Mouse (Mus musculus) kidney, adult 2 months (tissue): ENCODE data around the gene Otop3. TPM values are rescaled to one million over a fixed set of nuclear protein-coding genes. Genes with fewer than 3 reads are reported as not detected.
"Not testable (repeated sequence)": the region's sequence is repeated elsewhere in the genome, so short reads cannot be mapped to it uniquely, and the experiment has no call there.

Source experiments
- DNase-seq: peaks from one replicate; pipeline ENCODE4 v3.0.0; 2021
- H3K27ac ChIP-seq: fragments of 200-500 bp; 2 replicates; pipeline ENCODE4 v1.5.1; 2012; ENCODE audit warnings: low read depth, low read length, control low read depth, inconsistent platforms; ENCODE audit not compliant: insufficient read depth
- H3K27me3 ChIP-seq: fragments of 200-500 bp; replicated peaks from 2 replicates; pipeline ENCODE4 v1.6.1; 2012; ENCODE audit warnings: mild to moderate bottlenecking, moderate library complexity, low read length, inconsistent platforms; ENCODE audit not compliant: control insufficient read depth, insufficient read depth
- H3K36me3 ChIP-seq: fragments of 200-500 bp; 2 replicates; pipeline ENCODE4 v1.6.1; 2012; ENCODE audit warnings: mild to moderate bottlenecking, moderate library complexity, low read length, inconsistent platforms; ENCODE audit not compliant: control insufficient read depth, insufficient read depth
- H3K4me1 ChIP-seq: fragments of 200-500 bp; 2 replicates; pipeline ENCODE4 v1.6.1; 2011; ENCODE audit warnings: low read length; ENCODE audit not compliant: control insufficient read depth, insufficient read depth
- H3K4me3 ChIP-seq: fragments of 200-500 bp; 2 replicates; pipeline ENCODE4 v1.5.1; 2011; ENCODE audit warnings: mild to moderate bottlenecking, low read depth, low read length, control low read depth; ENCODE audit not compliant: insufficient read depth
- CTCF ChIP-seq: fragments of 200-500 bp; conservative IDR thresholded peaks from 2 replicates; pipeline ENCODE4 v1.5.1; 2011; ENCODE audit warnings: low read depth, mild to moderate bottlenecking, control low read depth, low read length, moderate library complexity, mixed read lengths; ENCODE audit not compliant: insufficient read depth, insufficient read length
- POLR2A ChIP-seq: fragments of 200-500 bp; IDR thresholded peaks from one replicate; pipeline ENCODE4 v1.6.1; 2011; ENCODE audit warnings: low read depth, low read length, control low read depth
- WGBS: fragments of 180-500 bp; shearing (Covaris S2); methylation state at CpG from one replicate; pipeline ENCODE4 v1.1.7; 2018; 5-methylcytosine and 5-hydroxymethylcytosine counted together
- polyA plus RNA-seq: library from polyadenylated mRNA; depleted of rRNA; stranded (reverse); fragments of >200 nt; gene quantifications from 2 replicates; pipeline ENCODE4 v1.2.3, GENCODE M21; 2012; rRNA removed

Otop3 gene
- polyA plus RNA-seq, 1 experiment: 0.13 TPM

- H3K27me3 ChIP-seq: no peaks in the 10 kb centered on the region
- peak within 1 kb of the TSS; percentile 69 for H3K4me3 ChIP-seq
- under 1% methylated on average over 75 of the region's 76 CpGs for whole genome bisulfite sequencing
- TF ChIP-seq CTCF: no peak
- no peak for TF ChIP-seq POLR2A
- peak within 1 kb of the TSS; percentile 25 for H3K27ac ChIP-seq
- DNase-seq: peak; percentile 97
- H3K4me1 ChIP-seq: no peaks in the 10 kb centered on the region
- H3K36me3 ChIP-seq: no peaks in the 10 kb centered on the region
These were observed 47.4 kb downstream of the Otop3 start, which contains the start of gene Cdr2l for GRCm38 (mm10) chr11:115381743-115382539. Gene Cdr2l, plus strand, starts transcription at chr11:115381916.

GRCm38 (mm10) chr11:115382891-115383290, 48.4 kb downstream of the Otop3 start:
- Histone ChIP-seq H3K4me3 (no peak overlapping the region), H3K27ac (no peak overlapping the region), H3K4me1 (no peaks in the 10 kb centered on the region), H3K27me3 (no peaks in the 10 kb centered on the region), H3K36me3 (no peaks in the 10 kb centered on the region)
- no peak for DNase-seq
- 47% methylated on average over 5 of the region's 5 CpGs for WGBS
- TF ChIP-seq POLR2A (no peak), CTCF (no peak)

- H3K4me1 ChIP-seq: no peaks in the 10 kb centered on the region
- peak overlapping the region; percentile 43; the same call in 1 of the 2 replicates for H3K27ac ChIP-seq
- DNase-seq: no peak
- H3K36me3 ChIP-seq: no peaks in the 10 kb centered on the region
- no peaks in the 10 kb centered on the region for H3K27me3 ChIP-seq
- 57% methylated on average over 16 of the region's 16 CpGs for WGBS
- H3K4me3 ChIP-seq: no peak overlapping the region
- no peak for TF ChIP-seq POLR2A
These were observed 49.4 kb downstream of the Otop3 start for GRCm38 (mm10) chr11:115383701-115384474.

GRCm38 (mm10) chr11:115384587-115384986, 50.1 kb downstream of the Otop3 start:
- 75% methylated on average over 5 of the region's 5 CpGs for WGBS
- Histone ChIP-seq H3K27me3 (no peaks in the 10 kb centered on the region), H3K4me1 (no peaks in the 10 kb centered on the region), H3K27ac (no peak overlapping the region), H3K4me3 (no peak overlapping the region), H3K36me3 (no peaks in the 10 kb centered on the region)
- TF ChIP-seq CTCF: no peak
- TF ChIP-seq POLR2A: no peak
- DNase-seq: peak; percentile 43

- H3K36me3 ChIP-seq, DNase-seq, H3K4me1 ChIP-seq, H3K27ac ChIP-seq, H3K27me3 ChIP-seq, H3K4me3 ChIP-seq: not testable (repeated sequence)
- WGBS: 88% methylated on average over 3 of the region's 3 CpGs
These were observed 52.3 kb downstream of the Otop3 start for GRCm38 (mm10) chr11:115386859-115387258.

- Histone ChIP-seq H3K27me3 (no peaks in the 10 kb centered on the region), H3K36me3 (no peaks in the 10 kb centered on the region), H3K4me1 (no peaks in the 10 kb centered on the region), H3K4me3 (no peak overlapping the region), H3K27ac (no peak overlapping the region)
- no peak for DNase-seq
- WGBS: 87% methylated on average over 7 of the region's 7 CpGs
- TF ChIP-seq POLR2A (no peak), CTCF (no peak)
These were observed 56.8 kb downstream of the Otop3 start for GRCm38 (mm10) chr11:115391358-115391757.

- H3K4me3 ChIP-seq: peak overlapping the region; percentile 5; the same call in 1 of the 2 replicates
- DNase-seq: no peak
These were observed 59.3 kb downstream of the Otop3 start for GRCm38 (mm10) chr11:115393721-115394325.

More at GRCm38 (mm10) chr11:115393721-115394325, 59.3 kb downstream of the Otop3 start:
- Histone ChIP-seq H3K36me3 (no peaks in the 10 kb centered on the region), H3K4me1 (no peaks in the 10 kb centered on the region), H3K27ac (no peak overlapping the region), H3K27me3 (no peaks in the 10 kb centered on the region)
- 71% methylated on average over 34 of the region's 34 CpGs for WGBS
- no peak for TF ChIP-seq CTCF
- TF ChIP-seq POLR2A: no peak

Other genes with a start within 250 kb of the Otop3 start
- 0.42 and 1.1 TPM in 2 replicates for gene Rab37, start 243.3 kb upstream of the Otop3 start, polyA plus RNA-seq
- 0.29 and 1.2 TPM in 2 replicates for gene Cd300lf, start 200.7 kb upstream of the Otop3 start, polyA plus RNA-seq
- gene Slc9a3r1, start 171.4 kb upstream of the Otop3 start, polyA plus RNA-seq: 229 and 239 TPM in 2 replicates
- 13.0 and 14.8 TPM in 2 replicates for gene Tmem104, start 147.2 kb upstream of the Otop3 start, polyA plus RNA-seq
- 32.4 and 35.3 TPM in 2 replicates for gene Nat9, start 146.9 kb upstream of the Otop3 start, polyA plus RNA-seq
- gene Grin2c, start 67.5 kb upstream of the Otop3 start, polyA plus RNA-seq: 0.34 and 0.42 TPM in 2 replicates
- gene Fdxr, start 57.7 kb upstream of the Otop3 start, polyA plus RNA-seq: 18.0 and 21.0 TPM in 2 replicates
- gene Fads6, start 37.1 kb upstream of the Otop3 start, polyA plus RNA-seq: 14.0 and 18.1 TPM in 2 replicates
- not detected in 2 replicates for gene Otop2, start 27.6 kb upstream of the Otop3 start, polyA plus RNA-seq
- 0.04 and 0.05 TPM in 2 replicates for gene Ush1g, start 12.7 kb upstream of the Otop3 start, polyA plus RNA-seq
- gene Hid1, start 33.0 kb downstream of the Otop3 start, polyA plus RNA-seq: 5.4 and 6.1 TPM in 2 replicates
- gene Cdr2l, start 47.2 kb downstream of the Otop3 start, polyA plus RNA-seq: 5.3 and 5.6 TPM in 2 replicates
- gene Mrpl58, start 69.0 kb downstream of the Otop3 start, polyA plus RNA-seq: 145 and 146 TPM in 2 replicates
- gene Atp5h, start 85.2 kb downstream of the Otop3 start, polyA plus RNA-seq: 296 and 478 TPM in 2 replicates
- gene Kctd2, start 85.4 kb downstream of the Otop3 start, polyA plus RNA-seq: 35.4 and 37.8 TPM in 2 replicates
- gene Trim80, start 105.8 kb downstream of the Otop3 start, polyA plus RNA-seq: 0.28 and 0.37 TPM in 2 replicates
- 31.1 and 42.8 TPM in 2 replicates for gene Slc16a5, start 127.7 kb downstream of the Otop3 start, polyA plus RNA-seq
- 6.8 and 7.3 TPM in 2 replicates for gene Armc7, start 140.9 kb downstream of the Otop3 start, polyA plus RNA-seq
- gene Nt5c, start 157.1 kb downstream of the Otop3 start, polyA plus RNA-seq: 47.6 and 50.5 TPM in 2 replicates
- 62.9 and 64.9 TPM in 2 replicates for gene Jpt1, start 179.7 kb downstream of the Otop3 start, polyA plus RNA-seq
- 48.4 and 85.2 TPM in 2 replicates for gene Sumo2, start 201.5 kb downstream of the Otop3 start, polyA plus RNA-seq
- gene Nup85, start 229.7 kb downstream of the Otop3 start, polyA plus RNA-seq: 32.9 and 33.5 TPM in 2 replicates